Mouse (Mus musculus) spleen, adult 2 months (tissue): ENCODE results near the gene Trpc5os. TPM values are rescaled to one million over a fixed set of nuclear protein-coding genes. Genes with fewer than 3 reads are reported as not detected.

Experiments
- DNase-seq, 2 experiments: peaks; one replicate each; pipeline versions ENCODE4 v3.0.0 to v3.0.0-alpha.2; 2012 to 2021; ENCODE audit warnings: low spot score in 2 of 2, low read depth in 1 of 2
- H3K27ac ChIP-seq: fragments of 200-500 bp; 2 replicates; pipeline ENCODE4 v1.5.1; 2012; ENCODE audit warnings: low read length, inconsistent platforms; ENCODE audit not compliant: insufficient read depth
- H3K27me3 ChIP-seq: fragments of 200-500 bp; 2 replicates; pipeline ENCODE4 v1.6.1; 2012; ENCODE audit warnings: mild to moderate bottlenecking, moderate library complexity, low read length, inconsistent platforms; ENCODE audit not compliant: control insufficient read depth, insufficient read depth
- H3K36me3 ChIP-seq: fragments of 200-500 bp; 2 replicates; pipeline ENCODE4 v1.6.1; 2012; ENCODE audit warnings: mild to moderate bottlenecking, low read length, inconsistent platforms; ENCODE audit not compliant: control insufficient read depth, insufficient read depth
- H3K4me1 ChIP-seq: fragments of 200-500 bp; 2 replicates; pipeline ENCODE4 v1.6.1; 2011; ENCODE audit warnings: inconsistent platforms; ENCODE audit not compliant: control insufficient read depth, insufficient read depth, insufficient read length
- H3K4me3 ChIP-seq: fragments of 200-500 bp; 2 replicates; pipeline ENCODE4 v1.5.1; 2011; ENCODE audit warnings: mild to moderate bottlenecking, inconsistent platforms; ENCODE audit not compliant: insufficient read depth, insufficient read length; ENCODE audit errors: extremely low read depth
- CTCF ChIP-seq: fragments of 200-500 bp; IDR thresholded peaks from 2 replicates; pipeline ENCODE4 v1.5.1; 2011; ENCODE audit warnings: mild to moderate bottlenecking, inconsistent platforms; ENCODE audit not compliant: insufficient read depth, insufficient read length, insufficient replicate concordance; ENCODE audit errors: extremely low read depth
- POLR2A ChIP-seq: fragments of 200-500 bp; IDR thresholded peaks from 2 replicates; pipeline ENCODE4 v1.6.1; 2011; ENCODE audit warnings: low read depth, low read length, inconsistent platforms
- WGBS: fragments of 180-500 bp; shearing (Covaris S2); methylation state at CpG from one replicate; pipeline ENCODE4 v1.1.7; 2018; 5-methylcytosine and 5-hydroxymethylcytosine counted together
- polyA plus RNA-seq: library from polyadenylated mRNA; depleted of rRNA; stranded (reverse); fragments of >200 nt; gene quantifications from 2 replicates; pipeline ENCODE4 v1.2.3, GENCODE M21; 2012; rRNA removed

Gene Trpc5os
- not detected in 2 replicates for polyA plus RNA-seq

DNA sequence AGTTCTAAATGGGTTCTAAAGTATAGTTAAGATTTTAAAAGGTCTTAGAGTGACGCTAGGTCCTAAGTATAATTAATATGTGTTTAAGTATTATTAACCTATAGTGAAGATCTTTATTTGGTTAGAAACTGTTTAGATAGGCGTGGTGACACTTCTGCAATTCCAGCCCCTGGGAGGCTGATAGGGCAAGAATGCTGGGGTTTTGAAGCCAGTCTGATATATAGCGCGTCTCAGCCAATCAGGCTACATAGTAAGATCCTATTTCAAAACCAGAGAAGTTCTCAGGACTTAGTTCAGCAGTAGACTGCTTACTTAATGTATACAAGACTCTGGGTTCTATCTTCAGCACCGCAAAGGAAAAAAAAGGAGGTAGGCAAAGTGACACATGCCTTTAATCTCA, at the start of gene Trpc5os:
TSS of gene Trpc5os (plus strand) at position 301 of the 400 bp plus-strand sequence.
- Histone ChIP-seq H3K4me3 (no peak within 1 kb of the TSS), H3K27me3 (no peaks in the 10 kb centered on the region), H3K27ac (no peak within 1 kb of the TSS), H3K36me3 (no peaks in the 10 kb centered on the region), H3K4me1 (no peaks in the 10 kb centered on the region)
- WGBS: 90% methylated on average over 5 of the region's 5 CpGs
- no peak for TF ChIP-seq POLR2A
- no peak for TF ChIP-seq CTCF
- DNase-seq: no peak

DNA sequence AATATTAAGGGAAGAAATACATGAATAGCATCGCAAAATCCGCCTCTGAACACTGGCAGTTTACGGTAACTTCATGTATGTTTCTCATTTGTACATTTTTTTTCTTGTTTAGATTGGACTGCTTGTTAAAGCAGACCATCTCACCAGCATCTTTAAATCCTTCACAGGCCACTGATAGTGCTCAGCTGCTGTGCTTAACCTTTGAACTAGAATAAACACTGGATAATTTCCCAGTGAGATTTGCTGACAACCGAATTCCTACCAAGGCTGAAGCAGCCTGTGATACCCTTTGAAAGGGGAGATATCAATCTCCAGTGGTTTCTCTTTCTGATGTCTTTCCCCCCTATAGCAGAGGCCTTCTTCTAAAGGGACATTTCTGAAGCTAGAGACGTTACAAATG, 48.3 kb upstream of the Trpc5os start:
- no peaks in the 10 kb centered on the region for H3K36me3 ChIP-seq
- H3K4me1 ChIP-seq: no peaks in the 10 kb centered on the region
- DNase-seq: no peak
- 74% methylated on average over 5 of the region's 5 CpGs for WGBS
- no peak overlapping the region for H3K27ac ChIP-seq
- no peak for TF ChIP-seq CTCF
- no peak for TF ChIP-seq POLR2A
- no peak overlapping the region for H3K4me3 ChIP-seq
- H3K27me3 ChIP-seq: no peaks in the 10 kb centered on the region

DNA sequence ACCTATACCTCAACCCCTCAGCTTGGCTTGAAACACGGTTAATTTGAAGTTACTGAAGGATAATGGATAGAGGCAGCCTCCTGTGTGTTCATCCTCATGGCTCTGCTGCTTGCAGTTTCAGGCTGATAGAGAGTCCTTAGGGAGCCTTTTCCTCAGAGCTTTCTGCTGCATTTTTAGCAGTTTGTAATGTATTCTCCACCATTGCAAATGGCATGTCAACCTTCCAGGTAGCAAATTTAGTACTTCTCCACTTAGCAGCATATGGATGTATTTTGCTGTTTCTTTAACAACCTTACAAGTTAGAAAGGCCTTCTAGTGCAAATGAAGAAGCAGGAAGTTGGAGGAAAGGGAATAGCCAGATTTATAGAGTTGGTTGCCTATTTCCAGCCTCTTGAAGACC, 36.1 kb upstream of the Trpc5os start:
- Histone ChIP-seq H3K36me3 (no peaks in the 10 kb centered on the region), H3K4me1 (no peaks in the 10 kb centered on the region), H3K27ac (no peak overlapping the region), H3K4me3 (no peak overlapping the region), H3K27me3 (no peaks in the 10 kb centered on the region)
- WGBS: 64% methylated on average over 1 of the region's 1 CpGs
- TF ChIP-seq POLR2A (no peak), CTCF (no peak)
- no peak for DNase-seq

DNA sequence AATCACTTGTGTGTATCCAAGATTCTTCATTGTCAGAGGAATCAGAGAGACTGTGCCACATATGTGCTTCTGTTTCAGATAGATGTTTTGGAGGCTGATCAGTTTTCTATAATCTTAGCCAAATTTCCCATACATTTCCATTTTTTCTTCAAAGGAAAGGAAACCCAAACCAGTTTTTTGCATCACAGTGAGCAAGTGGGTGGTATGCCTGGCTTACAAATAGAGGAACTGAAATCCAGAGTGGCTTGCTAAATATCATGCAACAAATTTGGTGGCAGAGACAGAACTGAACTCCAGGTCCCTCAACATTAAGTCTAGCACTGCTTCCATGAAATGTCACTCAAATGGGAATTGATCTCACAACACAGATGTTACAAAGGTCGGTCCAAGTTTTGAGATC, 35.3 kb upstream of the Trpc5os start:
- TF ChIP-seq CTCF: no peak
- TF ChIP-seq POLR2A: no peak
- WGBS: 95% methylated on average over 1 of the region's 1 CpGs
- H3K27ac ChIP-seq: no peak overlapping the region
- H3K27me3 ChIP-seq: no peaks in the 10 kb centered on the region
- no peak for DNase-seq
- no peak overlapping the region for H3K4me3 ChIP-seq
- no peaks in the 10 kb centered on the region for H3K36me3 ChIP-seq
- H3K4me1 ChIP-seq: no peaks in the 10 kb centered on the region

DNA sequence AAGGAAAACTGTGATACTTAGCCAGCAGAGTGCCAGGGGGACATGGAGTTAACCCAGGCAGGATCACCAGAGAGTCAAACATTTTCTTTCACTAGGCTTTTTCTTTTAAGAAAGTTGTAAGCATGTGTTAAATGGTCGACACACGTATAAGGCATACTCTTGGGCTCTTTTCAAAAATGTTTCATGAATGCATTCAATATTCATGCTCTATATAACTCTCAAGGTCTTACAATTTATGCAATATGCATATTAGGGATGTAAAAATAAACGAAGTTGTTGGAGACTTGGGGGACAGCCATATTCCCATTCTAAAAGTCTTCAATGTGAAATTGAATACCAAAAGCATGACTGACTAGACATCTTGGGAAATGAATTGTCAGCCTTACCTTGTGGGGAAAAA, 32.5 kb upstream of the Trpc5os start:
- Histone ChIP-seq H3K27me3 (no peaks in the 10 kb centered on the region), H3K4me1 (no peaks in the 10 kb centered on the region), H3K27ac (no peak overlapping the region), H3K4me3 (no peak overlapping the region), H3K36me3 (no peaks in the 10 kb centered on the region)
- no peak for DNase-seq
- WGBS: 81% methylated on average over 3 of the region's 3 CpGs
- TF ChIP-seq POLR2A (no peak), CTCF (no peak)

DNA sequence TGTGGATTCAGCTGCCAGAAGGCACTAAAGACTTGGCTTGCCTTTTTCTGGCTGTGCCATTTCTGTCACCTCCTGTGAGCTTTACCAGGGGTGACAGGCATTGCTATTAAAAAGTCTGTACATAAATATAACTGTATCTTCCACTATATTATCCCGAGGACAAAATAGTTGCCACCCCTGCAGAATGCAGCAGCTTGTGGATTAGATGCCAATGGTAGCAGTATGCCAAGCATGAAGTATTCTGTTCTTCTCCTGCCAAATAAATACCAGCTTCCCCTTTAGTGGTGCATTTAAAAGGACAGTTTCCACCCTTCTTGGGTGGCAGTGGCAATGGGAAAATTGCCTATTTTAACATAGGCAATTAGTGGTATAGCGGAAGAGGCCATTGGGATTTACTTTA, 8.0 kb downstream of the Trpc5os start:
- DNase-seq: no peak
- Histone ChIP-seq H3K27me3 (no peaks in the 10 kb centered on the region), H3K4me3 (no peak overlapping the region), H3K4me1 (no peaks in the 10 kb centered on the region), H3K27ac (no peak overlapping the region), H3K36me3 (no peaks in the 10 kb centered on the region)
- no peak for TF ChIP-seq CTCF
- TF ChIP-seq POLR2A: no peak
- 87% methylated on average over 2 of the region's 2 CpGs for WGBS

DNA sequence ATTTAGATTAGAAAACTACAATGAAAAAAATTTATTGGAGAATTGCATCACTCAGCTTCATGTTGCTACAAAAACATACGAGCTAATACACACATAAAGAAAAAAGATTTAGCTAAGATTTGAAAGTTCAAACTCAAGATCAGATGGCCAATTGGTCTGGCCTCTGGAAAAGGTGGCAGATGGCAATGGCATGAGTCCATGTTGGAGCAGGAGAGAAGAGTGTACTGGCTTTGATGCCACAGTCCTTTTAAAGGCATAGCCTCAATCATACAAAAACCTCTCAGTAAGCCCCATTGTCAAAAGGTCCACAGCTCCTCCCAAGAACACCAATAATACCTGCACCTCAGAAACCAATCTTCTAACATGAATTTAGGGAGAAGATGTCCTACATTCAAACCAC, 35.0 kb downstream of the Trpc5os start:
- Histone ChIP-seq H3K27ac (no peak overlapping the region), H3K4me1 (no peaks in the 10 kb centered on the region), H3K36me3 (no peaks in the 10 kb centered on the region), H3K27me3 (no peaks in the 10 kb centered on the region), H3K4me3 (no peak overlapping the region)
- WGBS: 73% methylated on average over 1 of the region's 1 CpGs
- DNase-seq: no peak
- no peak for TF ChIP-seq CTCF
- no peak for TF ChIP-seq POLR2A
